Mouse (Mus musculus): ENCODE measurements around the gene Cyp27b1.
A peak's percentile ranks its signal among the peaks of the same experiment; 100 is the strongest.
"Not testable (repeated sequence)": the region's sequence is repeated elsewhere in the genome, so short reads cannot be mapped to it uniquely, and the experiment has no call there.

Gene Cyp27b1

DNA sequence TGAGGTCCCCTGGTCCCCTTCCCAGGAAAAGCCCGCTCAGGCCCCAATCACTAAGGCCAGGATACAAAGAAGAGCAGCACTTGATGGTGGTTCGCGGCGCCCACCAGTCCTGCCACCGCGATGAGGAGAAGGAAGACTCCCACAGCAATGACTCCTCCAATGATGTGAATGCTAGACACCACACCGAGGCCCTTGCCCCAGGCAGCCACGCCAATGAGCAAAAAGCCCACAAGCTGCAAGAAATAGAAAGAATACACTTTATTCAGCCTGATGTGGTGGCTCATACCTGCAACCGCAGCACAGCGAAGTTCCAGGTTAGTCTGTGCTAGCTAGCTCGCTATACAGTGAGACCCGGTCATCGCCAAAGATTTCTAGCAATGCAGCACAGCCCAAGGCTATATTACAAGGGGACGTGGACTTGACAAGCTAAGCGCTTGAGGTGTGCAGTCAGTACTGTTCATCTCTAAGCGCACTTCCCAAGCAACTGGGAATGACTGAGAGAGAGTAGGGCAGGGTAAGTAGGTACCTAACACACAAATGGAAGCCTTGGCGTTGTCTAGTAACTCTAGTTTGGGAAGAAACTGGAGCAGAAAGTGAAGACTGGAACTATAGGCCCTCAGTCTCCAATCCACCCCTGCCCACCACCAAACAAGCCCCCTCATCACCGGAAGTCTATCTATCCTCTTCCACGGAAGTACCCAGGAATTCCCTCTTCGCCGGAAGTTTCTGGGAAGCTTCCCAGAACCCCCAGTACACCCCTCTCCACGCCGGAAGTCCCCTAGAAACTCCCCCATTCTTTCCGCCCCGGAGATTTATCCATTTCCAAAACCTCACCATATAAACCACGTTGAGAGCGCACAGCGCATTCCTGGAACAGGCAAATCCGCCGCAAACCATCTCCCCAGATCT, 21.5 kb downstream of the Cyp27b1 start:
- no peak for DNase-seq (ENCODE audit: low spot score)

DNA sequence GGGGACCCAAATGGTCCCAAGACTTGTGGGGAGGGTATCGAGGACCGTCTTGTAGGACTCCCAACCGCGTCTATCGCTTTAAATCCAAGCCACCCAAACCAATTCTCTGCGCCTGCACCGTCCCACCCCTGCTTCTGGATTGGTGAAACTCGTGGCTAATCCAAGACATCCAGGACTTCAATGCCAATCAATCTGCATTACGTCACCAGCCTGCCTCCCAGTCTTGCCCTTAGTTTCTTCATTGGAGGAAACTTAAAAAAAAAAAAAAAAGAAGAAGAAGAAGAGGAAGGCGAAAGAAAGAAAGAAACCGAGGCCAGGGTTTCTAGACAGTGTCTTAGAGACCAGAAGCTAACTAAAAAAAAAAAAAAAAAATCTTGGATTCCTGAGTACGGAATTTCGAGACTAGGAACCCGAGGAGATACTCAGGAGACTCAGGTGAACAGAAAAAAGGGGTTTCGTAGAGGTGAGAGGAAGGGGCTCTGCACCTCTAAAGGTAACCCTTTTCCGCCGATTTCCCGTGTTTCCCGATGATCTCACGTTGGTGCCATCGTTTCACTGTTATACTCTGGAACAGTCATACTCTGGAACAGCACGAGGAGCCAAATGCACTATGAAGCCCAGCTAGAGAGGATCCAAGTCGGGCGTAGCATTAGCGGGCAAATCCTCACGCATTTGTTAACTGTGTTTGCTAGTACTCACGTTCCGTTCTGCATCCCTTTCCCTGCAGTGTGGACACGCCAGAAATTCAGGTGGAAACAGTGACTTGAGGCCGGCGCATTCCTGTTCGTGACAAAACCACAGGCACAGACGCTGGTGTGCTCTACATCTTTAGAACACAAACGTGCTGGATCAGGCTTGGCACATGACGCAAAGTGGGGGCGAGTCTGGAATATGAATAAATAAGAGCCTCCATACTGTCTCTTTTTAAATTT, 22.4 kb downstream of the Cyp27b1 start, which contains the start of gene Tspan31:
Tspan31 (minus strand) TSS at position 75 of the 932 bp plus-strand sequence.
- DNase-seq (ENCODE audit: low spot score) = peak; percentile 62

DNA sequence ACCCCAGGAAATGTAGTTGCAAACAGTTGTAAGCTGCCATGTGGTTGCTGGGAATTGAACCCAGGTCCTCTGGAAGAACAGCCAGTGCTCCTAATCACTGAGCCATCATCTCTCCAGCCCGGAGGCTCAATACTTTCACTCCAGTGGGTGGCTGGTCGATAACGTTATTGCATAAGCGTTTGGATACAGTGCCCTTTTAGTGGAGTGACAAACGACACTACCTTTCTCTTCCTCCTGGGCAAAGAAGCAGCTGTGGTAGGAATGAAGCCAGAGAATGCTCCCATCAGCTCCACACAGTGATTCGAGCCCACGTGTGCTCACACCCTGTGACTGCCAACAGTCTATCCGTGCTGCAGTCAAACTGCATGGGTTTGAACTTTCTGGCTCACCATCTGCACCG, 23.2 kb downstream of the Cyp27b1 start:
- no peak for DNase-seq (ENCODE audit: low spot score)

DNA sequence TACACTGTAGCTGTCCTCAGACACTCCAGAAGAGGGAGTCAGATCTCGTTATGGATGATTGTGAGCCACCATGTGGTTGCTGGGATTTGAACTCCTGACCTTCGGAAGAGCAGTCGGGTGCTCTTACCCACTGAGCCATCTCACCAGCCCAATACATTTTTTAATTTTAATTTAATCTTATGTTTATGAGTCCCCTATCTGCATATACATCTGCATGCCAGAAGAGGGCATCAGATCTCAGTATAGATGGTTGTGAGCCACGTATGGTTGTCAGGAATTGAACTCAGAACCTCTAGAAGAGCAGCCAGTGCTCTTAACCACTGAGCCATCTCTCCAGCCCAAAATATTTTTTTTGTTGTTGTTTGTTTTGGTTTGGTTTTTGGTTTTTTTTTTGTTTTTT, 24.2 kb downstream of the Cyp27b1 start:
- DNase-seq (ENCODE audit: low spot score) = not testable (repeated sequence)

DNA sequence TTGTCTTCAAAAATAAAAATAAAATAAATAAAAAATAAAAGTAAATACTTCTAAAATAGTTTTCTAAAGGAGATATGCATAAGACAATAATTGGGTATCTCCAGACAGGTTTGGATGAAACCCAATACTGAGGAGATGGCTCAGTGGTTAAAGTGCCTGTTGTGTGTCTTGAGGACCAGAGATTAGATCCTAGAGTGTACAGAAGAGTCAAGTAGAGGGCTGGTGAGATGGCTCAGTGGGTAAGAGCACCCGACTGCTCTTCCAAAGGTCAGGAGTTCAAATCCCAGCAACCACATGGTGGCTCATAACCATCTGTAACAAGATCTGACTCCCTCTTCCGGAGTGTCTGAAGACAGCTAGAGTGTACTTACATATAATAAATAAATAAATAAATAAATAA, 24.9 kb downstream of the Cyp27b1 start:
- not testable (repeated sequence) for DNase-seq (ENCODE audit: low spot score)

DNA sequence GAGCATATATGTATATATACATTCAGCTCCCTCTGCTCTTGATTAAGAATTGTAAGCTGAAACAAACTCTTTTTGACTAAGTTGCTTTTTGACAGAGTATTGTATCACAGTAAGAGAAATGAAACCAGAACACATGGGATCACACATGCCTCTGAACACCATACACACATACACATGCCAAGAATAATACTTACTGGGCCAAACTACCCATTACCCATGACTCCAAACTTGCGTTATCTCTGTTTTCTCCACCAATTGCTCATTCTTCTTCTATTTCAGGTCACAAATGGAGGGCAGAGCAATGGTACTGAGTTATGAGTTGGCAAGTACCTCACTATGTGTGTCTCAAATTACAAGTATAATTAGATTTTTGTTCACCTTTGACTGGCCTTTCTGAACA, 25.9 kb downstream of the Cyp27b1 start:
- DNase-seq (ENCODE audit: low spot score) = no peak

DNA sequence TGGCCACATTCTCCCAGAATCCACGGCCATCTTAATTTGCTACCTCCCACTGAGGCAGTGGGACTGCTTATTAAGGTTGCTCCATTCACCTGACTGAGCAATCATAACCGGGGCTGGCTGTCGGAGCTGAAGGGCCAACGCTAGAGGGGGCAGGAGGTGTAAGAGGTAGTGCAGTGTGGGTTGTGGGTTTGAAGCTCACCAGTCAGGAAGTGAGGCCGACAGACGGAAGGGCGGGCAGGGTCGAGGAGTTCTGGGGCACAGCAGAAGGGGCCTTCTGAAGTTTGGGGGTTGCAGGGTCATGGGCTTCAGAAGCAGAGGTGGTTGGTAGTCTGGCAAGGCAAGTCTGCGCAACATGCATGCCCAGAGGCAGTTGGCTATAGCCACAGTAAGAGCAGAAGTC, 27.0 kb downstream of the Cyp27b1 start, which contains the start of gene Agap2:
Agap2 (plus strand) TSS at position 205 of the 400 bp plus-strand sequence.
- DNase-seq (ENCODE audit: low spot score) = peak; percentile 86

DNA sequence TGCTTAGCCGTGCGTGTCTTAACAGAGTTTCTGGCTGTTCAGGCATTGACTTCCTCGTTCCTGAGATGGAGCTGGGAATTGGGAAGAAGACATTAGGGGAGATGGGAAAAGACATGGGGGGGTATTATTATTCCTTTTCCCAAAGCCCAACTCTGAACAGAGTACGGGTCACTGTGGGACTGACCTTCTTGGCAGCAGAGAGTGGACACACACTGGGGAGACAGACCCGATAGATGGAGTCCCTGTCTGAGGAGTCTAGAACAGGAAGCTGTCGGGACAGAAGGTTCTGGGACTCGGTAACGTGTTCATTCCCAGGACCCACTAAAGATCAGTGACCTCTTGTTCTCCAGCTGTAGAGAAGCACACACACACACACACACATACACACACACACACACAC, 27.6 kb downstream of the Cyp27b1 start:
- no peak for DNase-seq (ENCODE audit: low spot score)

DNA sequence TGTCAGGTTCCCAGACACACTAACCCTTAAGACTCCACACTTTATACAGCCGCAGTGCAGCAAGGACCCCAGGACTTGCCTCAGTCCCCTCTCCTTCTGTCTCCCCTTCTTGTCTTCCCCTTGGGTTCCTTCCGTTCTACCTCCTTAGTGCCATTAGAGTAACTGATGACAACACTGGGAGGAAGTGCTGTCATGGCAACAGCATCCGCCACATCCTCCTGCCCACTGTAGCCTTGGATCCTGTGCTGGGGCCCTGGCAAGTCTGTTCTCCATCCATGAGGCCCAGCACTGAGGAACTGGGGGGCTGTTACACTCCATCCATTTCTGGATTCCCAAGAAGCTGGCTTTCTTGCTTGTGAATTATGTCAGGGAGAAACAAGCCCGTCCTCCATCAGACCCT, 28.0 kb downstream of the Cyp27b1 start:
- DNase-seq (ENCODE audit: low spot score) = peak; percentile 85

DNA sequence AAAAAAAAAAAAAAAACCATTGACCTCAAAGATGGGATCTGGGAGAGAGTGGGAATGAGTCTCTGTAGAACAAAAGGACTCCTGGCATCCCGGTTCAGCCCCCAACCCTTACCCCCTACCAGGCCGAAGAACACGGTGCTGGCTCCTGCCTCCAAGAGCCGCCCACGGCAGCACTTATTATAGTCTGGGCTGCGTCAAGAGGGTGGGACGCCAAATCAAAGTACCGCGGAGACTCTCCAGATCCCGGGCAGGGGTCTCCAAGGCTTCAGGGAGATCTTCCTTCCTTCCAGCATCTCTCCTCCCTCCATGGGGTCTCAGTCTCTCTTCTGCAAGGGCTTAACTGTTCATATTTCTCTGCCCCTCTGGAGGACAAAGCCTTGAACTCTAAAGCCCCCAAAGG, 29.5 kb downstream of the Cyp27b1 start:
- no peak for DNase-seq (ENCODE audit: low spot score)

DNA sequence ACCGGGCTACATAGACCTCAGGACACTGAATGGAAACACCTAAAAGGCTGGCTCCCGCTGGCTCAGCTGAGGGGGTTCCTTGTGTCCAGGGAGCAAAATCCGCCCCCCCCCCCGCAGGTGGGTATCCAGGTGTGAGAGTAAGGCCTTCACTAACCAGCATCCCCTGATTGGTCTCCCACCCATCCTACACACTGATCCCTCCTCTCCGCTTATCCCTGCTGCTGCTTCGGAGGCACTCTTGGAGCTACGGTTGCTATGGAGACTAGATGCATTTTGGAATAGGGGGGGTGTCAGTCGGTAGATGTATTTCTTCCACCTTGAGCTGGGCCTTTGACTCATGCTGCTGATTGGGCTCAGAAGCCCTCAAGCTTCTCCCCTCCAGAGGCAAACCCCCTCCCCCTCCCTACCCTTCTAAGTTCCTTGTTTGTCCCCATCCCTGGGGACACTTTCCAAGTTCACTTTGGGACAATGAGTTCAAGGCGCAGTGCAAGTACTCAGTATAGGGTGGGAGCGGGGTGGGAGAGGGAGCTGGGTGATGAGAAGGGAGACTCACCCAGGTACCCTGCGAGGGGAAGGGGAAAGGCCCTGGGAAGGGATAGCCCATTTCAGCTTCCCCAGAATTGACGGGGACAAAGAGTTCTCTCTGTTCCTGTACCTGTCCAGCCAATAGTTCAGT, 30.1 kb downstream of the Cyp27b1 start:
- DNase-seq (ENCODE audit: low spot score) = no peak

DNA sequence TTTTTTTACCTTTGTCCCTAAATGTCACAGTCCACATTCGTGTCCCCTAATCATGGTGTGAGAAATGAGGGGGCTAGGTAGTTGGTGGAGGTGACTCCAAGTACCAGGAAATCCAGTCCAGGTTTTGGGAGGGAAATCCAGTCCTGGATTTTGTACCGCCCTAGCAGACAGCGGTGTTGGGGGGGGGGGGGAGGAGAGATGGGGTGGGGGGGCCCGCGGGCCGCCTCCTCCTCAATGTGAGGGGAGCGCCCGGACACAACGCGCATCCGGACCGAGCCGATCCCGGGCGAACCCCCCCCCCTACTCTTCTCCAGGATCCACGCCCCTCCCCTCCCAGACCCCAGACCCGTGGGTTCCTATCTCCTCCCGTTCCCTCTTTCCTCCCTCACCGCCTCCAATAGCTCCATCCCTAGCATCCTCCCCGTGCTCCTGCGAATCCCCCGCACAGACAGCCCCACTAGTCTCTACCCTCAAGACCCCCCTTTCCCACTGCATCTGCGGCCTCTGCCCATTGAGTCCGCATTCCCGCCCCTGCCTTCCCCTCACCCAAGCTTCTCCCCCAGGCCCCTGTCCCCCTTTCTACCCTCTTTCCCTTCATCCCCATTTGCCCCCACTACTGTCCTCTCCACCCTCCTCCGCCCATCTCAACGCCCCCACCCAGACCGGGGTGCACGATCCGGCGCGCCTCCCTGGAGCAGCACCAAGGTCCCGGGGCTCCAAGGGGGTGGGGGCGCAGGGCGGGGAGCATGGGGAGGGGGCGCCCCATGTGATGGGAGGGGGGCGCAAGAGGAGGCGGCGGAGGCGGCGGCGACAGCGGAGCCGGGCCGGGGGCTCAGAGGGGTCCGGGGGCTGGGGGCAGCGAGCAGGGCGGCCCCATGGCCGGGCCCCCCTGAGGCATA, 30.9 kb downstream of the Cyp27b1 start:
- DNase-seq (ENCODE audit: low spot score) = no peak

DNA sequence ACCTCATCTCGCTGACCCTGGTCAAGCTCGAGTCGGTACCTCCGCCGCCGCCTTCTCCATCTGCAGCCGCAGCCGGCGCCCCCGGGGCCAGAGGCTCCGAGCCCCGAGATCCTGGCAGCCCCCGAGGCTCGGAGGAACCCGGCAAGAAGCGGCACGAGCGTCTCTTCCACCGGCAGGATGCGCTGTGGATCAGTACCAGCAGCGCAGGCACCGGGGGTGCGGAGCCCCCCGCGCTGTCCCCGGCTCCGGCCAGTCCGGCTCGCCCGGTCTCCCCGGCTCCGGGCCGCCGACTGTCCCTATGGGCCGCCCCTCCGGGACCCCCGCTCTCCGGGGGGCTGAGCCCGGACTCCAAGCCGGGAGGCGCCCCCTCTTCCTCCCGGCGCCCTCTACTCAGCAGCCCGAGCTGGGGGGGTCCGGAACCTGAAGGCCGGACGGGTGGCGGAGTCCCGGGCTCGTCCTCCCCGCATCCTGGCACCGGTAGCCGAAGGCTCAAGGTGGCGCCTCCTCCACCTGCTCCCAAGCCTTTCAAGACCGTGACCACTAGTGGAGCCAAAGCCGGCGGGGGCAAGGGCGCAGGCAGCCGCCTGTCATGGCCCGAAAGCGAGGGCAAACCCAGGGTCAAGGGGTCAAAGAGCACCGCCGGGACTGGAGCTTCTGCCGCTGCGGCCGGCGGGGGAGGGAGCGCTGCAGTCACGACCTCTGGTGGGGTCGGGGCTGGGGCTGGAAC, 31.8 kb downstream of the Cyp27b1 start:
- no peak for DNase-seq (ENCODE audit: low spot score)

DNA sequence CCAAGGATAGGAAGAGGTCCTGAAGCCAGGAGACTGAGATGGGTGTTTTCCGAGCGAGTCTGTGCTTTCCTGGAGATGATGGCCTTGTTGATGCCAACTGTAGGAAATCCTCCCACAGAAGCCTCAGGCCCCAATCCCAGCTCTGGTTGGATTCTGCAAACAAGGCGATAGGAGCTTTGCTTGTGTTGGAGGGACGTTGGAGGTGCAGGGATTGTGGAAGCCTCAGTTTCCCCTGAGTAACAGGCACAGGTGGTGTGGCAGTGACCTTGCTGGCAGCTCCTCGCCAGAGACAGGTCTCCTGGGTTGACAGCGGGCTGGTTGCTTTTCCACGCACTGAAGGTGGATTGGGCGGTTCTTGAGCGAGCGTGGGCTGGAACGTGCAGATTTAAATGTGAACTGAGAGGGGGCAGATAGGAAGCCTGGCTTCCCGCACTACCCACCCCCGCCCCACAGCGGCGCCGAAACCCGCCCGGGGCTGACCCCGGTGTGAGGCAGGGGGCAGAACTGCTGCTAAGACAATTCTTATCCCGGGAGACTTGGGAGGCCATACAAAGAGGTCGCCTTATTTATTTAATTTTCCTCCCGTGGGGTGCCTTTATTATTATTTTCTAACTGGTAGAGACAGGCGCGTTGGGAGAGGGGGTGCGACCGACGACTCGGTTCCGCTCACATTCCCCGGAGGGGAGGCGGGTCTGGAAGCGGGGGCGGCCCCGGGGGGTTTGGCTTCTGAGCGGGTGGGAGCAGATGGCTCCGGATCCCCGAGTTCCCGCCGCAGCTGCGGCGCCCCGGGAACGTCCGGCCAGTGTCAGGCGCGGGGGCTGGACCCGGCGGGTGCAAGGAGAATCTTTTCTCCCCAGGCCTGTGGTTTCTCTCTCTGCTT, 33.1 kb downstream of the Cyp27b1 start:
- no peak for DNase-seq (ENCODE audit: low spot score)

DNA sequence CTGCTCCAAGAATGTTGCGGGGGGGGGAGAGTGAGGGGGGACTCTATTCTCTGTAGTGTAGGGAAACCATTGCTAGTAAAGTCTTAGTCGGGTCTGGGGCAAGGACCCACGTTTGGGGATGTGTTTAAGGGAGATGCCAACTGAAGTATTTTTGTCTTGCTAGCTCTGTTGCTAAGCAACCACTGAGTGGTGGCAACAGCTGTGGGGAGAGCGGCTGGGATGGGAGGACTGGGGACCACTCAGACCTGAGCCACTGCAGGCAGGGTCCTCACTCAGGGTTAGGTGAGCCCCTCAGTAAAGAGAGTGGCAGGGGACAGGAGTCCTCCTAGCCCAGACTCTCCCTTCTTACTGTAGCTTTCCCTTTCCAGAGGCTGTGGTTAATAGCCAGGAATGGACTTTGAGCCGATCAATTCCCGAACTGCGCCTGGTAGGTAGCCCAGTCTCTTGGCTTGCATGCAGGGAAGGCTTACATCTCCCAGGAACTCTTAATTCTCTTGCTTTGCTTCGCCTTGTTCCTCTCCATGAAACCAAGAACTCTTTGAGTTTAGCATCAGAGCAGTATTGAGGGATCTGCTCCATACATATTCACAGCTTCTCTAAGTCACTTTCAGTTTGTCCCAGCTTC, 34.1 kb downstream of the Cyp27b1 start:
- no peak for DNase-seq (ENCODE audit: low spot score)

DNA sequence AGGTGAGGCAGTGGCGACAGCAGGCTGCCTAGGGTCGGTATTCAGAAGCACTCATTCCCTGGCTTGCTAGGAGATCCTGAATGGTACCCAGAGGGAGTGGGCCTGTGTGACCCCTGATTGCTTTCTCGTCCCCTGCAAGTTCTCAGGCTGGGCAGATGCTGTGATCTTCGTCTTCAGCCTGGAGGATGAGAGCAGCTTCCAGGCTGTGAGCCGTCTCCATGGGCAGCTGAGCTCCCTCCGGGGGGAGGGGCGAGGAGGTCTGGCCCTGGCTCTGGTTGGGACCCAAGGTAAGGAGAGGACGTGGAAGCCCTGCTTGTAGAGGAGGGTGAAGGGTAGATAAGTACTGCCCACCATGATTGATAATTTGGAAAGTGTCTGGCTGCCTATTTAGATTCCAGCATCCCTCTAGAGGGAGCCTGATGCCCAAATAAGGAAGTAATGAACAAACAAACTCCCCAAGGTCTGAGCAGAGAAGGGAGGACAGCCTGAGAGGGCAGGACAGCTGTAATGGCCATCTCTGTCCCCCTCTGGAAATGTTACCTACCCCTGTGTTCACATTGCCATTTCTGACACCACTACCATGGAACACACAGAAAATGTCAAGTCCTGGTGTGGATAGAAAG, 35.4 kb downstream of the Cyp27b1 start:
- DNase-seq (ENCODE audit: low spot score) = no peak

DNA sequence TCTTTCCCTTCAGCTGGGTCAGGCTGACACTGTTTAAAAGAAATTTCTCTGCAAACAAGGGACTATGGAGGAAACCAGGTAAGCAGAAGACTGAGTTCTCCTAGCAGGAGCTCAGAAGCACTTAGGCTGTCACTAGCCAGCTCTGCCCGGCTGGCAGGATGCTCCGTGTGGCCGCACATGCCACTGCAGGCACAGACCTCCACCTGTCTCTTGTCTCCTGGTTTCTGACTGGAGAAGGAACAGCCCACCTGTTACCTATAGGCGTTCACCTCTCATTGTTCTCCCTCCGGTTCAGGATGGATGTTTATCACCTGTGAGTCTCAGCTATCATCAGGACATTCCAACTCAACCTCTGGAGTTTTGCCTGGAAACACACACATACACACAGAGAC, 35.9 kb downstream of the Cyp27b1 start:
- no peak for DNase-seq (ENCODE audit: low spot score)

DNA sequence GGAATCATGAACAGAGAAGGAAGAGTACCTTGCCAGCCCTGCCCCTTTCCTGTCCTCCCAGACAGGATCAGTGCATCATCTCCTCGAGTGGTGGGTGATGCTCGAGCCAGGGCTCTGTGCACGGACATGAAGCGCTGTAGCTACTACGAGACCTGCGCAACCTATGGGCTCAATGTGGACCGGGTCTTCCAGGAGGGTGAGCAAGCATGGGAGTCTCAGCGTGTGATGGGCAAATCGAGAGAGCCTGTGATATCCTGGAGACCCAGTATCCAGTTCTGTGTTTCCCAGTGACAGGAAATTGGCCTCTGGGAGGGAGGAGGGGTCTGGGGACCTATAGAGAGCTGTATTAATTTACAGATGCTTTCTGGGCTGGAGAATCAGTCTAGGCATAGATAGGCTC, 37.0 kb downstream of the Cyp27b1 start:
- no peak for DNase-seq (ENCODE audit: low spot score)

Data from T-cell, adult 2 months (primary cell).